Mouse (Mus musculus): Measurements from ENCODE around the gene Nmnat1. TPM values are rescaled to one million over a fixed set of nuclear protein-coding genes. Genes with fewer than 3 reads are reported as not detected.

Gene Nmnat1
- total and polyA plus RNA-seq, 3 experiments: 8.6 to 11.4 (median 10.9) TPM

DNA sequence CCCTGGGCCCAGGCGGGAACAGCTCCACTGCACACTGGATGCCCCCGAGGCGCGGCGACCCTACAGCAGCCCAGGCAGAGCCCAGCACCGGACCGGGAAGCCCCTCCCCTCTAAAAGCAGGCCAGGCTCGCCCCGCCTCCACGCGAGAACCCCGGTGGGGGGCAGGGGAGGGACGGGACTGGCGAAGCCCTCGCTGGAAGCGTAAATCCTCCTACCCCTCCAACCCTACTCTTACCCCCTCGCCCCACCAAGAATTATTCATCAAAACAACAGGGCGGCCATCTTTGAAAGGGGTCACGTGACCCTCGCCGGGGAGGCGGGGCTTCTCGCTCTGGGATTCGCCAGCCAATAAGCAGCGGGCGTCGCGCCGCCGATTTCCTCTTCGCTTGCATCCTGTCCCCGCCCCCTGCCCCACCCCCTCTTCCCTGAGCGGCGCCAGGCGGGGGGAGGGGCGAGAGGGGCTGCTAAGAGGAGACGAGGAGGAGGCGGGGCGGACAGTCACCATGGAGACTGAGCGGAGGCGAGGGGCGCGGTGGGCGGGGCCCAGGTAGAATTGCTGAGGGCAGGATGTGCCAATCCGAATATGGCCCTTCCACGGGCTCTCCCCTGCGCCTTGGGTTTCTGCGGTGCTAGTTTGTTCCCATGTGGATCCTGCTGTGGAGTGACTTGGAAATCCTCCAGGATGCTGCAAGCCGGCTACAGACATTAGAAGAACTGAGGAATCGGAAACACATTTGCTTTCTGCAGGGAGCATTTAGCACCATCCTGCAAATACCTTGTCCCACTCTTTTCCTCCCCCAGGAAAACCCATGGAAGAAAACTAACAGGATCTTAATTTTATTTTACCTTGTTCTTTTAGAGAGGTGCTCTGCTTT, 58.4 kb downstream of the Nmnat1 start, which contains the start of gene Ube4b:
Gene Ube4b (minus strand): TSS at position 425 of the 875 bp plus-strand sequence.
- no peaks in the 10 kb centered on the region for H3K27me3 ChIP-seq (replicated peaks)
- H3K4me2 ChIP-seq (ENCODE audit: insufficient read depth, low read depth, poor library complexity, severe bottlenecking): peak within 1 kb of the TSS; percentile 65
- H3K27ac ChIP-seq (ENCODE audit: insufficient read depth, low read depth): peak within 1 kb of the TSS; percentile 73
- TF ChIP-seq SMC3 (IDR thresholded peaks at IDR 0.05; ENCODE audit: low read depth, low read length) (no peak), ELF1 (IDR thresholded peaks at IDR 0.05; ENCODE audit: low read depth, low read length) (peak; percentile 75), KAT2A (IDR thresholded peaks at IDR 0.05; ENCODE audit: insufficient replicate concordance, low read length) (no peak), JUN (IDR thresholded peaks at IDR 0.05; ENCODE audit: insufficient read depth, low read depth, low read length) (no peak), ZNF384 (IDR thresholded peaks at IDR 0.05; ENCODE audit: low read depth, low read length) (no peak), HCFC1 (IDR thresholded peaks at IDR 0.05; ENCODE audit: low read depth, low read length) (peak; percentile 73), PAX5 (IDR thresholded peaks at IDR 0.05; ENCODE audit: low read length) (no peak), MEF2A (IDR thresholded peaks at IDR 0.05; ENCODE audit: borderline replicate concordance, low read depth, low read length) (no peak), UBTF (IDR thresholded peaks at IDR 0.05; ENCODE audit: low read depth, low read length) (no peak), POLR2AphosphoS2 (IDR thresholded peaks at IDR 0.05; ENCODE audit: low read depth, low read length) (no peak), JUND (conservative IDR thresholded peaks at IDR 0.05; ENCODE audit: low read depth, low read length) (no peak), CHD2 (IDR thresholded peaks at IDR 0.05; ENCODE audit: low read length) (peak; percentile 97), MYC (IDR thresholded peaks at IDR 0.05; ENCODE audit: low read depth, low read length) (no peak), TCF12 (IDR thresholded peaks at IDR 0.05; ENCODE audit: low read depth, low read length) (peak; percentile 77), RAD21 (IDR thresholded peaks at IDR 0.05; ENCODE audit: low read depth, low read length) (no peak), IRF4 (IDR thresholded peaks at IDR 0.05; ENCODE audit: low read depth, low read length) (peak; percentile 25; the same call in 1 of the 2 replicates), MAX (IDR thresholded peaks at IDR 0.05; ENCODE audit: low read length) (peak; percentile 61; the same call in 1 of the 2 replicates), TBP (conservative IDR thresholded peaks at IDR 0.05; ENCODE audit: low read depth, low read length) (peak; percentile 66; the same call in 1 of the 2 replicates), NRF1 (IDR thresholded peaks at IDR 0.05; ENCODE audit: low read depth, low read length) (0 out of 2 replicates have a peak, but pooled peaks have one; percentile 5), ETS1 (conservative IDR thresholded peaks at IDR 0.05; ENCODE audit: low read depth, low read length) (no peak; the same call in 1 of the 2 replicates), USF1 (IDR thresholded peaks at IDR 0.05; ENCODE audit: low read depth, low read length) (peak; percentile 96), MXI1 (IDR thresholded peaks at IDR 0.05; ENCODE audit: low read depth, low read length) (peak; percentile 5; the same call in 1 of the 2 replicates), SIN3A (IDR thresholded peaks at IDR 0.05; ENCODE audit: low read length) (peak; percentile 63), NELFE (IDR thresholded peaks at IDR 0.05; ENCODE audit: low read depth, low read length) (peak; percentile 32; the same call in 1 of the 2 replicates), ZC3H11A (IDR thresholded peaks at IDR 0.05; ENCODE audit: low read depth, low read length) (no peak), MAZ (IDR thresholded peaks at IDR 0.05; ENCODE audit: low read depth, low read length) (peak; percentile 87; the same call in 1 of the 2 replicates), GABPA (IDR thresholded peaks at IDR 0.05; ENCODE audit: insufficient replicate concordance, low read depth, low read length) (no peak), USF2 (conservative IDR thresholded peaks at IDR 0.05; ENCODE audit: low read depth, low read length) (peak; percentile 94), POLR2A (IDR thresholded peaks at IDR 0.05; ENCODE audit: low read depth, low read length) (peak; percentile 74), E2F4 (IDR thresholded peaks at IDR 0.05; ENCODE audit: insufficient replicate concordance, low read depth, low read length) (no peak), CTCF (conservative IDR thresholded peaks at IDR 0.05 in 1 of 2, IDR thresholded peaks at IDR 0.05 in 1 of 2; ENCODE audit: low read depth in 2 of 2, low read length in 2 of 2) (no peak), BHLHE40 (IDR thresholded peaks at IDR 0.05; ENCODE audit: low read depth, low read length) (peak; percentile 91)
- peaks cover 6 to 11% of the 10 kb centered on the region in 2 experiments for H3K36me3 ChIP-seq (replicated peaks in 1 of 2; ENCODE audit: control insufficient read depth in 1 of 2, insufficient read depth in 1 of 2, low read length in 1 of 2)
- H3K4me1 ChIP-seq (ENCODE audit: control insufficient read depth in 1 of 2, insufficient read depth in 2 of 2): peaks cover 2 to 5% of the 10 kb centered on the region in 2 experiments; a peak in 3 of 4 replicates
- peak within 1 kb of the TSS; percentile 83 to 97 (median 91) for H3K4me3 ChIP-seq (replicated peaks in 1 of 3; ENCODE audit: low read depth in 2 of 3, low read length in 2 of 3, poor library complexity in 1 of 3)
- in situ Hi-C loops (cut with MboI; ENCODE audit: low pct_ligation_motif_present, low pct_unique_long_range_greater_than_20kb, low sequenced_read_pairs) (no loop called here), dilution Hi-C loops (cut with MboI; ENCODE audit: extremely low pct_ligation_motif_present, extremely low pct_unique_long_range_greater_than_20kb, low sequenced_read_pairs) (no loop called here)
- peak within 1 kb of the TSS; percentile 74 for H3K9ac ChIP-seq (ENCODE audit: insufficient read depth, low read depth)
- peaks cover 8% of the 10 kb centered on the region for H3K9me3 ChIP-seq (replicated peaks; ENCODE audit: low read length)
- peak; percentile 98 for DNase-seq (ENCODE audit: extremely low read depth)
- peaks cover 38% of the 10 kb centered on the region for H3K79me2 ChIP-seq (replicated peaks; ENCODE audit: control insufficient read depth, extremely low read depth, insufficient read depth, poor library complexity, severe bottlenecking)

All from CH12.LX (cell line).